Mouse (Mus musculus) ES-E14 (cell line): ENCODE results near the gene Hipk2. TPM values are rescaled to one million over a fixed set of nuclear protein-coding genes. Genes with fewer than 3 reads are reported as not detected.

Source experiments
- DNase-seq: peaks from one replicate; pipeline ENCODE4 v3.0.0-alpha.2; 2013; ENCODE audit warnings: low read depth, low spot score
- H3K27ac ChIP-seq: 2 replicates; pipeline ENCODE4 v1.5.1; 2012; ENCODE audit warnings: low read depth, mild to moderate bottlenecking, low read length, moderate library complexity, mixed read lengths; ENCODE audit not compliant: poor library complexity, insufficient read depth, severe bottlenecking
- H3K36me3 ChIP-seq: 2 replicates; pipeline ENCODE4 v1.6.1; 2012; ENCODE audit warnings: mild to moderate bottlenecking, low read length, moderate library complexity, mixed read lengths; ENCODE audit not compliant: control insufficient read depth, poor library complexity, insufficient read depth, severe bottlenecking
- H3K4me1 ChIP-seq, 2 experiments: fragments of 150-350 bp in 1 of 2; sonication (generic) in 1 of 2; 2 replicates each; pipeline ENCODE4 v1.6.1; 2012; ENCODE audit warnings: low read length in 2 of 2, mild to moderate bottlenecking in 1 of 2, mixed read lengths in 1 of 2; ENCODE audit not compliant: control insufficient read depth in 2 of 2, insufficient read depth in 2 of 2, poor library complexity in 1 of 2
- H3K4me3 ChIP-seq, 2 experiments: fragments of 150-350 bp in 1 of 2; sonication (generic) in 1 of 2; 2 replicates each; pipeline ENCODE4 v1.5.1; 2012; ENCODE audit warnings: low read length in 2 of 2, low read depth in 1 of 2, mild to moderate bottlenecking in 1 of 2, mixed read lengths in 1 of 2; ENCODE audit not compliant: insufficient read depth in 1 of 2, poor library complexity in 1 of 2, severe bottlenecking in 1 of 2
- H3K9ac ChIP-seq: 2 replicates; pipeline ENCODE4 v1.6.1; 2012; ENCODE audit warnings: low read depth, mild to moderate bottlenecking, low read length, mixed read lengths; ENCODE audit not compliant: poor library complexity, insufficient read depth, severe bottlenecking
- H3K9me3 ChIP-seq: fragments of 150-350 bp; sonication (generic); 2 replicates; pipeline ENCODE4 v1.6.1; 2012; ENCODE audit warnings: low read depth, mild to moderate bottlenecking, low read length; ENCODE audit not compliant: control insufficient read depth, insufficient read depth
- CHD2 ChIP-seq: IDR thresholded peaks from 2 replicates; pipeline ENCODE4 v1.6.1; 2014; ENCODE audit warnings: mild to moderate bottlenecking, low read depth, low read length, inconsistent platforms
- HCFC1 ChIP-seq: IDR thresholded peaks from 2 replicates; pipeline ENCODE4 v1.6.1; 2012; ENCODE audit warnings: low read length, inconsistent platforms, borderline replicate concordance; ENCODE audit not compliant: insufficient read depth
- MAFK ChIP-seq: IDR thresholded peaks from 2 replicates; pipeline ENCODE4 v1.6.1; 2014; ENCODE audit warnings: mild to moderate bottlenecking, low read depth, low read length, inconsistent platforms; ENCODE audit not compliant: insufficient read depth
- ZC3H11A ChIP-seq: IDR thresholded peaks from 2 replicates; pipeline ENCODE4 v1.6.1; 2012; ENCODE audit warnings: low read depth, mild to moderate bottlenecking, inconsistent platforms, low read length, borderline replicate concordance
- ZNF384 ChIP-seq: IDR thresholded peaks from 2 replicates; pipeline ENCODE4 v1.6.1; 2012; ENCODE audit warnings: low read depth, low read length, inconsistent platforms
- in situ Hi-C, 2 experiments: fragments of 600-800 bp; cut with MboI; formaldehyde crosslinking; loops; one replicate each; pipeline ENCODE4 v1.15.1; 2025; ENCODE audit warnings: low sequenced_read_pairs in 2 of 2, inconsistent platforms in 1 of 2; ENCODE audit not compliant: unreplicated experiment in 2 of 2
- total RNA-seq: library from RNA; depleted of rRNA; stranded (reverse); fragments of 300-350 nt; gene quantifications from 2 replicates; pipeline ENCODE4 v1.2.3, GENCODE M21; 2012

Gene Hipk2
- total RNA-seq, 1 experiment: 7.0 TPM

GRCm38 (mm10) chr6:38875258-38876070 is 501 bp downstream of the Hipk2 start, which contains the start of gene Tbxas1:
Gene Tbxas1, plus strand, starts transcription at chr6:38875404.
- Histone ChIP-seq H3K9me3 (no peaks in the 10 kb centered on the region), H3K9ac (peak within 1 kb of the TSS; percentile 77), H3K4me3 (peak within 1 kb of the TSS; percentile 76), H3K4me1 (0 out of 4 replicates have a peak, but pooled peaks cover 0 to 3% of the 10 kb centered on the region in 2 experiments), H3K27ac (no peak within 1 kb of the TSS), H3K36me3 (no peaks in the 10 kb centered on the region)
- in situ Hi-C loops: no loop called here
- no peak for DNase-seq
- TF ChIP-seq ZC3H11A (no peak), ZNF384 (no peak), CHD2 (no peak), HCFC1 (no peak), MAFK (no peak)

- no peak overlapping the region for H3K27ac ChIP-seq
- in situ Hi-C loops: no loop called here
- H3K36me3 ChIP-seq: no peaks in the 10 kb centered on the region
- H3K9me3 ChIP-seq: no peaks in the 10 kb centered on the region
- H3K9ac ChIP-seq: peak overlapping the region; percentile 77; the same call in 1 of the 2 replicates
- peak overlapping the region; percentile 69 to 76 for H3K4me3 ChIP-seq
- no peak for DNase-seq
- H3K4me1 ChIP-seq: 0 out of 4 replicates have a peak, but pooled peaks cover 0 to 3% of the 10 kb centered on the region in 2 experiments
- TF ChIP-seq HCFC1: no peak
- TF ChIP-seq ZC3H11A: no peak
- TF ChIP-seq CHD2: no peak
- no peak for TF ChIP-seq MAFK
- TF ChIP-seq ZNF384: no peak
Measured at GRCm38 (mm10) chr6:38874565-38875257, 1.3 kb downstream of the Hipk2 start.

GRCm38 (mm10) chr6:38874035-38874434 is 1.9 kb downstream of the Hipk2 start:
- 0 out of 4 replicates have a peak, but pooled peaks cover 0 to 3% of the 10 kb centered on the region in 2 experiments for H3K4me1 ChIP-seq
- no peak overlapping the region for H3K9ac ChIP-seq
- H3K9me3 ChIP-seq: no peaks in the 10 kb centered on the region
- H3K4me3 ChIP-seq: no peak overlapping the region
- TF ChIP-seq ZNF384 (no peak), MAFK (no peak), HCFC1 (no peak), CHD2 (no peak), ZC3H11A (no peak)
- in situ Hi-C loops: no loop called here
- H3K36me3 ChIP-seq: no peaks in the 10 kb centered on the region
- no peak overlapping the region for H3K27ac ChIP-seq
- DNase-seq: peak; percentile 35

GRCm38 (mm10) chr6:38873316-38873715 is 2.6 kb downstream of the Hipk2 start:
- no peaks in the 10 kb centered on the region for H3K36me3 ChIP-seq
- H3K4me3 ChIP-seq: no peak overlapping the region
- in situ Hi-C loops: no loop called here
- no peak overlapping the region for H3K9ac ChIP-seq
- DNase-seq: no peak
- 0 out of 4 replicates have a peak, but pooled peaks cover 0 to 3% of the 10 kb centered on the region in 2 experiments for H3K4me1 ChIP-seq
- H3K9me3 ChIP-seq: no peaks in the 10 kb centered on the region
- no peak overlapping the region for H3K27ac ChIP-seq
- no peak for TF ChIP-seq CHD2
- TF ChIP-seq MAFK: no peak
- TF ChIP-seq ZC3H11A: no peak
- no peak for TF ChIP-seq HCFC1
- no peak for TF ChIP-seq ZNF384
